Mouse (Mus musculus): ENCODE results near the gene Hoxc4.

DNA sequence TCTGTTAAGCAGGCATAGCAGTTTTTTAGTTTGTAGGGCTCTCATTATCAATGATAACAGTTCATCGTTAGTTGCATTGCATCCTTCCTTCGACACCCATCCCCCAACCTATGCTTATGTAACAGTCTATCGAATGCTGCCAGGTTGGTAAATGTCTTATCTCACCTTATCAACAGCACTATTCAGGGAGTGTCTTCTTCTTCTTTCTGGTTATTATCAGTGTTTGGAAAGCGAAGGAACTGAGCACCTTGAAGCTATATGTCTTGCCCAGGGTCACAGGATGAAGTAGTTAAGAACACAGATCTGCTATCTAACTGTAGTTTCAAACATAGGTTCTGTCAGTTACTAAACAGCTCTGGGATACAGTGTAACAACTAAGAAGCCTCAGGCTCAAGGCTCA is 49.0 kb downstream of the Hoxc4 start:
- TF ChIP-seq HCFC1 (IDR thresholded peaks at IDR 0.05; ENCODE audit: borderline replicate concordance, insufficient read depth, low read length) (no peak), CHD2 (IDR thresholded peaks at IDR 0.05; ENCODE audit: low read depth, low read length) (no peak), MAFK (IDR thresholded peaks at IDR 0.05; ENCODE audit: insufficient read depth, low read depth, low read length) (no peak), ZNF384 (IDR thresholded peaks at IDR 0.05; ENCODE audit: low read depth, low read length) (no peak)
